12 mouse cellular contexts compared by ENCODE assay signal in the genomic region with DNA sequence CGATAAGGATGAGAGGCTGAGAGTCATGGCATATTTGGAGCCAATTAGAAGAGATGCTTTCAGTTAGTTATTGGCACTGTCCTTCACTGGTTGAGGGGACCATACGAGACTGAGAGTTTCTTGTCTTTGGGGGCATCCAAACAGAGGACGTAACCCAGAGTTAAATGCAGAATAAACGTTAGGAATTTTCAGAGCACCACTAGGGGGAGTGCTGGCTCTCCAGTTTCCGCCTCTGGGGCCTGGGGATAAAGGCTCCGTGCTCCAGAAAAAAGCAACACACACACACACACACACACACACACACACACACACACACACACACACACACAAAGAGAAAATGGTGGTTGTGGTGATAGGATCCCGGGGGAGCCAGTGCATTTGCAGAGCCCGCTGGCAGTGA.
DNase-seq lines count a peak whose midpoint lies in the region; ATAC-seq and TF ChIP-seq lines count a peak whose summit lies in the region.
"Had no signal": no experiment of that assay in that cellular context is flagged by ENCODE, and none has a peak within 500 bp of the region (broad histone marks: within the 10 kb centered on the region; RNA-seq: fewer than 3 reads in every experiment).

No protein-coding gene starts in this region.

- TF ChIP-seq POLR2A in testis, adult 2 months (IDR thresholded peaks at IDR 0.05; ENCODE audit: control insufficient read depth, low read depth, low read length): no peak

- no peaks in the 10 kb centered on the region for H3K27me3 ChIP-seq in testis, adult 2 months (ENCODE audit: control insufficient read depth, insufficient read depth, low read length)

- no peak overlapping the region for H3K4me3 ChIP-seq in left cerebral cortex, adult 2 months
- peak overlapping the region; percentile 4 for H3K4me3 ChIP-seq in testis, adult 2 months (ENCODE audit: control insufficient read depth, low read depth, low read length)

- intact Hi-C loops in left cerebral cortex, adult 2 months (cut with DNase I): no loop called here
- intact Hi-C loops in left cerebral cortex, postnatal 36 days (cut with DNase I): no loop called here

- TF ChIP-seq CTCF in left cerebral cortex, adult 2 months (IDR thresholded peaks at IDR 0.05): peak; percentile 41
- peak; percentile 26; the same call in 1 of the 2 replicates for TF ChIP-seq CTCF in testis, adult 2 months (IDR thresholded peaks at IDR 0.05; ENCODE audit: control insufficient read depth, insufficient read depth, insufficient replicate concordance, low read depth, low read length)

- ATAC-seq in frontal cortex, adult (ENCODE audit: low TSS enrichment): peak; percentile 64; the same call in 1 of the 2 replicates

- peaks cover 13% of the 10 kb centered on the region for H3K4me1 ChIP-seq in testis, adult 2 months (ENCODE audit: control insufficient read depth, insufficient read depth, low read length)

- H3K36me3 ChIP-seq in testis, adult 2 months (ENCODE audit: control insufficient read depth, insufficient read depth, low read length): no peaks in the 10 kb centered on the region

- H3K27ac ChIP-seq in left cerebral cortex, adult 2 months: no peak overlapping the region
- H3K27ac ChIP-seq in testis, adult 2 months (ENCODE audit: control insufficient read depth, insufficient read depth, low read depth, low read length): no peak overlapping the region

- no peak for DNase-seq in frontal cortex, postnatal 10 days (ENCODE audit: low spot score in 2 of 2)
- peak in 1 of 2 experiments; percentile 23 for DNase-seq in left cerebral cortex, adult 2 months (ENCODE audit: extremely low spot score in 1 of 2, low spot score in 2 of 2)
- DNase-seq in left cerebral cortex, postnatal 36 days (ENCODE audit: low spot score in 2 of 2): no peak
- no peak for DNase-seq in testis, postnatal 14 days (ENCODE audit: low spot score)
- DNase-seq in urinary bladder, postnatal 36 days (ENCODE audit: low spot score in 2 of 2): no peak
- DNase-seq in spleen, adult 12 weeks (ENCODE audit: low spot score): no peak
- DNase-seq: cerebellum, postnatal 25 days; left cerebral cortex, postnatal 4 days; spleen, adult 18-20 months; thymus, adult 18-20 months had no signal
